Mouse (Mus musculus) left cerebral cortex, postnatal 10 days (tissue): ENCODE measurements around the gene Cbfa2t2. TPM values are rescaled to one million over a fixed set of nuclear protein-coding genes. Genes with fewer than 3 reads are reported as not detected.
A peak's percentile ranks its signal among the peaks of the same experiment; 100 is the strongest.

ENCODE experiments used
- DNase-seq, 2 experiments: peaks; one replicate each; pipeline ENCODE4 v3.0.0; 2021 to 2022; ENCODE audit warnings: low spot score in 2 of 2, mixed read lengths in 1 of 2; ENCODE audit errors: extremely low spot score in 1 of 2
- intact Hi-C: fragments of 180-260 bp; cut with DNase I; formaldehyde crosslinking; loops from one replicate; pipeline ENCODE4 v1.15.1; 2025
- total RNA-seq, 2 experiments: library from RNA; stranded (reverse); gene quantifications; 2 replicates each; pipeline ENCODE4 v1.2.3; 2021

Cbfa2t2 gene
- total RNA-seq, result 10 to 100 TPM; 41.7 to 52.1 TPM

DNA sequence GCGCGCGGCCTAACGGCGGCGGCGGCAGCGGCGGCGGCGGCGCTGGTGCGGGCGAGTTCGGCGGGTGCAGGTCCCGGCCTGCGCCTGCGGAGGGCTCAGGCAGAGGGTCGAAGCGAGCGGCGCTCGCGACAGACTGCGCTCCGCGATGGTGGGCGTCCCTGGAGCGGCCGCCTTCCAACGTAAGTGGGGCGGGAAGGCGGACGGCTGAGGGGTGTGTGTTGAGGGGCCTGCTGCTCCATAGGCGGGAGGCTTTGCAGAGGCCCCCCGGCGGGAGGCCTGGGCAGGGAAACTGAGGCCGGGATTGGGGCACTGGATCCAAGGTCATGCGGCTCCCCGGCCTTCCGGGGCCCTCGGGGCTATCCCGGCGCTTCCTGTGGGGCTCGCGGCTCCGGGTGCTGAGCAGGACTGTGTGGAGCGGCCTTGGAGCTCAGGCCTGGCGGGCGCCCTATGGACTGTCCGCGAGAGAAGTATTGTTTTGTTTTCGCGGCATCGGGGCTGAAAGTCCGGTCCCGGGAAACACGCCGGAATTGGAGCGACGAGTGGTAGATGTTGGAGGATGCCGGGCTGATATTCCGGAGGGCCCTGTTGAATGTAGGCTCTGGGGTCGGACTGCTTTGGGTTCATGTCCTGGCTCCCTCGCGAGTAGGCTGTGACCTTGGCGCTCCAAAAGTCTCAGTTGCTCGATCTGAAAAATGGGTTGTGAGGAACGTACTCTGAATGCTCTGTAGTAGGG, at the start of gene Cbfa2t2:
Gene Cbfa2t2 (plus strand): TSS at position 24 of the 733 bp plus-strand sequence.
- intact Hi-C loops, result loop anchor here (5.0 kb wide), 1 partner anchor 101 kb away; no protein-coding TSS in a partner anchor
- peak in 1 of 2 experiments; percentile 74 for DNase-seq

GRCm38 (mm10) chr2:154390180-154390964, 45.9 kb upstream of the Cbfa2t2 start:
- intact Hi-C loops, result no loop called here

GRCm38 (mm10) chr2:154394602-154395001, 41.7 kb upstream of the Cbfa2t2 start:
- intact Hi-C loops, result no loop called here
- DNase-seq, result no peak

More at GRCm38 (mm10) chr2:154390180-154390964, 45.9 kb upstream of the Cbfa2t2 start:
- peak in 1 of 2 experiments; percentile 85 for DNase-seq

DNA sequence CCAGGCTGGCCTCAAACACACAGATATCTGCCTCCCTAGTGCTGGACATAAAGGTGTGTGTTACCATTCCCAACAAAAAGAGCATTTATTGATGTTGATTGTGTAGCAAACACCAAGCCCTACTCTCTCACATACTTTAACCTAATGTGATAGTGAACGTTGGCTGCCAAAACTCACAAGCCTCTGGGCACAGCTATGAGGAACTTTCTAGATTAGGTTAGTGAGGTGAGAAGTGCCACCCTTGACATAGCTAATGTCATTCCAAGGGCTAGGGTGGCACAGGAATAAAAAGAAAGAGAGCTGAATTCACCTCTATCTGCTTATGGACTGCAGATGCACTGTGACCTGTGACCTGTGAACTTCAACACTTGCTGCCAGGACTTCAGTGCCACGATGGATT, 39.8 kb upstream of the Cbfa2t2 start:
- no peak for DNase-seq
- intact Hi-C loops, result no loop called here

GRCm38 (mm10) chr2:154398267-154398666, 38.0 kb upstream of the Cbfa2t2 start:
- intact Hi-C loops, result no loop called here

DNA sequence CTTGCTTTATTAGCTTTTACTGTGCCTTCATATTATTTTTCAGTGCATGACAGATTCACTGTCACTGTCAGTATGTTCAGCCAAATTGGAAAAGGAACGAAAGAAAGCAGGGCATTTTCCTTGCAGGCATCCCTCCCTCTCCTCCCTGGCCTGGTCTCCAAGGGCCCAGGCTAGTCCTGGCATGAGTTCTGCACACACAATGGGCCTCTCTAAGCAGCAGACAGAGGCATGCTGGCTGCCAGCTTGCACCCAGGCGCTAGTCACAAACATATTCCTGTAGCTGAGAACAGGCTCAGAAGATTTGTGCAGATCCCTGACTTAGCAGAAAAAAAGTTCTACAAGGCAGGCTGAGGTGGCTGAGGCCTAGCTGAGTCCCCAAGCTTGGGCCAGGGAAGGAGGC, 37.0 kb upstream of the Cbfa2t2 start:
- intact Hi-C loops, result no loop called here
- peak in 1 of 2 experiments; percentile 64 for DNase-seq

More at GRCm38 (mm10) chr2:154398267-154398666, 38.0 kb upstream of the Cbfa2t2 start:
- DNase-seq, result no peak

GRCm38 (mm10) chr2:154401976-154402375, 34.3 kb upstream of the Cbfa2t2 start:
- intact Hi-C loops, result no loop called here
- DNase-seq, result no peak

DNA sequence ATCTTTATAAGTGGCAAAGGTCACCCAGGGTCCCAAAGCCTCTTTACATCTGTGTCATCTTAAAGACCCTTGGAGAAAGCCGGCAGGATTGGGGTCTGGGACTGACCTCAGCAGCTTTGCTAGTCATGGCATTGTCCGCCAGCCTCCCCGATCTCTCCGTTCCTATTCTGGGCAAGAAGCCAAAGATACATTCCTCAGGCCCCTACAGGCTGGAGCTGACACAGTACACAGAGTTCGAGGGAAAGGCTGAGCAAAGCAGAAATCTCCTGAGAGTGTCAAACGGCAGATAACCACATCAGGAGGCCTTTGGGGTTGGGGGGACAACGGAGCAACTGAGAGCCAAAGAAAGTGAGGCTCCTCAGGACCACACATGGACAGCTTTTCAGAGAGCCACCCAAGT, 33.5 kb upstream of the Cbfa2t2 start:
- intact Hi-C loops, result no loop called here

GRCm38 (mm10) chr2:154405447-154405994, 30.8 kb upstream of the Cbfa2t2 start:
- intact Hi-C loops, result no loop called here
- DNase-seq, result no peak

More for the DNA sequence above, 33.5 kb upstream of the Cbfa2t2 start:
- peak in 1 of 2 experiments; percentile 53 for DNase-seq

- intact Hi-C loops, result no loop called here
- peak in 1 of 2 experiments; percentile 46 for DNase-seq
Observed at GRCm38 (mm10) chr2:154407063-154407642, 29.1 kb upstream of the Cbfa2t2 start.

DNA sequence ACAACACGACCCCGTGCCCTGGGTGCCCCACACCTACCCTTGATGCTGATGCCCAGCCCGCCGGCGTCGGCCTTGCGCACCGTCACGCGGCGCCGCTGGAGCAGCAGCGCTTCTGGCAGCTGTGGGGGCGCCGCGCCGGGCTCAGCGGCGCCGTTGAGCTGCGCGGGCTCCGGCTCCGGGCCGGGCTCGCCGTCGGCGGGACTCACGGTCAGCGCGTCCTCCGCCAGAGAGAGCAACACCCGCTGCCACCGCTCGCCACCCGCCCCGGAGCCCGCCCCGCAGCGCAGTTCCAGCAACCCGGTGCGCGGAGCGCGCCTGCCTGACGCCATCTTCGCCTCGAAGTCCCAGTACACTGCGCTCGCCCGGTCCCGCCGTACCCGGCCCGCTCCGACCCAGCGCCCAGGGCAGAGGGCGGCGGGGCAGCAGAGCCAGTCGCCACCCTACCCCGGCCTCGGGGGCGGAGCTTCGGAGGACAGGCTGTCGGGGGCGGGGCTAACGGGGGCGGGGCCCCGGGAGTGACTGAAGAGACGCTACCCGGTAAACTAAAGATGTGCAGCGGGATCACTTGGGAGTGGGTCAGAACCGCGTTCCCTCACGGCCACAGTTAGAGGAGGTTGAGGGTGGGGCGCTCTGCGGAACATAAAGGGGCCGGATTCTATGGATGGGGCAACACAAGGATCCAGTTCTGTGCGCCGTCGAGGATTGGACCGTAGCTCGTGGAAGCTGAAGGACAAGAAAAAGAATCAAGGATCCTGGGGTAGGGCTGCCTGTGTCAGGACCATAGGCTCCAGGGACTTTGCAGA, 28.4 kb upstream of the Cbfa2t2 start, which contains the start of gene Snta1:
Gene Snta1 (minus strand): TSS at position 457 of the 803 bp plus-strand sequence.
- DNase-seq, result peak in 1 of 2 experiments; percentile 91
- intact Hi-C loops, result no loop called here

- peak in 1 of 2 experiments; percentile 66 for DNase-seq
- intact Hi-C loops, result loop anchor here (5.0 kb wide), 1 partner anchor 202 kb away; the partner anchor contains the start of genes 4930519P11Rik and Zfp341
Observed at GRCm38 (mm10) chr2:154410355-154410754, 25.9 kb upstream of the Cbfa2t2 start.

GRCm38 (mm10) chr2:154412018-154412666, 24.1 kb upstream of the Cbfa2t2 start:
- no peak for DNase-seq
- intact Hi-C loops, result loop anchor here (5.0 kb wide), 1 partner anchor 200 kb away; the partner anchor contains the start of genes 4930519P11Rik and Zfp341

GRCm38 (mm10) chr2:154417107-154417506, 19.2 kb upstream of the Cbfa2t2 start:
- peak in 1 of 2 experiments; percentile 82 for DNase-seq
- intact Hi-C loops, result loop anchor here (1.0 kb wide), 1 partner anchor 122 kb away; no protein-coding TSS in a partner anchor

- intact Hi-C loops, result no loop called here
- no peak for DNase-seq
Observed at GRCm38 (mm10) chr2:154418001-154418400, 18.3 kb upstream of the Cbfa2t2 start.

- intact Hi-C loops, result no loop called here
- DNase-seq, result no peak
Observed at GRCm38 (mm10) chr2:154419631-154420515, 16.4 kb upstream of the Cbfa2t2 start.
